Mouse (Mus musculus) hindlimb bud, embryonic 11.5 days (tissue): ENCODE measurements at regions not wholly inside any gene's neighbourhood (a gene's known extent, or its start where the extent isn't known, plus 50 kb on each side); places are given as distances from the start of the nearest gene placed in this dataset.

Experiments used
- DNase-seq: peaks from one replicate; pipeline ENCODE4 v3.0.0-alpha.2; 2012; ENCODE audit warnings: low read depth, low spot score; ENCODE audit errors: extremely low spot score

GRCm38 (mm10) chr9:87784872-87785271, 53.8 kb upstream of the Tbx18 start:
- no peak for DNase-seq

DNA sequence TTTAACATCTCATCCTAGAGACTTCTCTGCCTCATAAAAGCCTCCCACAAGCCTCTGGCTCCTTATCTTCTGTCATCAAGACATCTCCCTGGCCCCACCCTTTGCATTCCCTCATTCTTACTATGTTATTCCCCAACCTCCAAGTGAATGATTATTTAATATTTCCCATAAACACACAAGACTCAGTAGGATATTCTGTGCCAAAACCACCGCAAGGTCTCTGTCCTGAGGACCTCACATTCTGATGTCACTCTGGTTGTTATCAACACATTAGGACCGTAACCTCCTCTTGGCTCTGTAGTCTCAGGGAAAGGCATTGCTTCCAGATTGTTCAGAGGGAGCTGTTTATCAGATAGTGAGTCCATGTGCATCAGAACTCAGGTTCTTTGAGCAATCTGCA, 80.7 kb upstream of the Tbx18 start:
- no peak for DNase-seq

DNA sequence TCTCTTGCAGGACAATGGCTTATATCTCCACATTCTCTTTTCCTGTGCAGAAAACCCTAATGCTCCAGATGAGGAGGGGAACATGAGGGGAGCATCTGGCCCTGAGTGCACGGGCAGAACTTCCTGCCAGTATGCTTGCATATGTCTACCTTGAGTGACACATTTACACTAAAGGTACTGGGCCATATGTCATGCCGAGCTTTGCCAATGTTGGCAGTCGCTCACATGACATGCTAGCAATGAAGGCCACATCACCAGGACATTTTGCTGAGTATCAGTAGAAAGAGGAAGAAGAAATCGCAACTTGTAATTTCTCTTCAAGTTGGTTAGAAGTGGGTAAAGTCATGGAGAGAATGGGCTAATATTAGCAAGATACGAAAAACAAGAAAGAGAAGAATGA, 91.2 kb upstream of the Tbx18 start:
- DNase-seq = no peak

- peak; percentile 82 for DNase-seq
These were observed 93.7 kb upstream of the Tbx18 start for GRCm38 (mm10) chr9:87824691-87825230.

DNA sequence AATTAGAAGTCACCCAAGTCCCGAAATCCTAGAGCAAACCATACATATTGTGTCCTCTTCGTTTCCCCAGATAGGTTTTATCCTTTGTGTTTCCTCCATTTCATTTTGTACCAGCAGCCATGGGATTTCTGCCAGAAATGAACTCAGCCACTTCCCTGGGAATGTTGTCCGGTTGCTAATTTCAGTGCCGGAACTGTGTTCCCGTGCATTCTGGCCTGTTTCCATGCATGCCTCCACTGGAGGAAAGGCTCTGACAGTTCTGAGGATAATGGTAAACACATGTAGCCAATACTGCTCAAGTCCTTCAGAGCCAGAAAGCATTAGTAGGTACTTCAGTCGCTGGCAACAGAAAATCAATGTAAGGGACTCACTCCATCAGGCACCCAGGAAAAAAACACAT, 112.8 kb upstream of the Tbx18 start:
- no peak for DNase-seq

DNA sequence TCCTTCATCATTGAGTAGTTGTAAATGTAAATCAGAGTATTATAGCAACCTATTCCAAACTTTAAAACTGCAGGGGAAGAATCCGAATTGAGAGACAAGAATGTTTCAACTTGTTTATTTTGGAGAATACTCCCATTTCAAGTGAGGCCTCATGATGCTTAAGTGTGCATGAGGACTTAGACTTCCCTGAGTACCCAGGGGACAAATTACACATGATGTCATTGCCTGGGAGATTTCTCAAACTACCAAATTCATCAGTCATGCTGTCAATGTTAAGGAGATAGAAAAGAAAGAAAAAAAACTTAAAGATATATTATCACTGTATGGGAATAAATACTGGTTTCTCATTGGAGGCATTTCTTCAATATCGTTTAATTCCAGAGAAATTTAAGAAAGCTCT, 113.4 kb upstream of the Tbx18 start:
- no peak for DNase-seq

DNA sequence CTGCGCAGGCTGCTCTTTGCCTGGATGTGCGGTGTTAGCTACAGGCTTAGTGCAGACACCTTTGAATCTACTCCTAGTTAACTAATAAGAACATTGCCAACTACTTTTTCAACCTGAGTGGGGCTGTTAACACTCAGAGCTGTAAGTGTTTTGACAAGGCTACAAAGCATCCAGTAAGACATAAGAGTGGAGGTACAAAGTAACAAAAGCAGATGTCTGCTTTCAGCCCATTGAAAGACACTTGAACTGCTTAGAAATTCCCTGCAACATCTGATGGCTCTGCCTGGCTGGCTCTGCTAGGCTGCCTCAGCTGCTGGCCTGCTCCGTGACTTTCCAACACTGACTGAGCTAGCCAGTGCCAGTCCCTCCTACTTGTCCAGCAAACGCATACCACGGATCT, 117.8 kb upstream of the Tbx18 start:
- no peak for DNase-seq

- DNase-seq = no peak
These were observed 119.1 kb upstream of the Tbx18 start for GRCm38 (mm10) chr9:87850133-87850532.

GRCm38 (mm10) chr9:87861588-87861987, 130.5 kb upstream of the Tbx18 start:
- no peak for DNase-seq

- no peak for DNase-seq
These were observed 134.2 kb upstream of the Tbx18 start for GRCm38 (mm10) chr9:87865236-87865635.

- DNase-seq = no peak
These were observed 141.4 kb upstream of the Tbx18 start for GRCm38 (mm10) chr9:87872384-87872905.

- DNase-seq = no peak
These were observed 151.5 kb upstream of the Tbx18 start for GRCm38 (mm10) chr9:87882587-87882986.

GRCm38 (mm10) chr9:87883069-87883468, 152.0 kb upstream of the Tbx18 start:
- DNase-seq = no peak

- no peak for DNase-seq
These were observed 163.0 kb upstream of the Tbx18 start for GRCm38 (mm10) chr9:87894051-87894450.

GRCm38 (mm10) chr9:87894596-87894995, 163.5 kb upstream of the Tbx18 start:
- no peak for DNase-seq

DNA sequence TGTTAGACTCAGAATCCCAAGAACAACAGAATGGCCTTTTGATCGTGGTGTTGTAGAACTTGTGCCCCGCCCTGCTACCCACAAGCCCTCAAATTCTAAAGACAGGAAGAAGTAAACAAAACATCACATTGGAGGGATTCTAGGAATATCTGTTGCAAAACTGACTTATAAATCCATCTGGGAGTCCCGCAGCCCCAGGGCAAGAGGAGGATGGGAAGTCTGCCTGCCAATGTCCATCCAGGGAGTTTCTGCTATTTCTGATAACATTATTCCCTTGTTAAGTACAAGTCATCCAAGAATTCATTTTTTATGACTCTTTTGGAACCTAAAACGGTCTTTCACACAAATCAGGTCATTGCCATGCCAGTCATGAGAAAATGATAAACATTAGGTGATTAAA, 164.5 kb upstream of the Tbx18 start:
- DNase-seq = no peak

DNA sequence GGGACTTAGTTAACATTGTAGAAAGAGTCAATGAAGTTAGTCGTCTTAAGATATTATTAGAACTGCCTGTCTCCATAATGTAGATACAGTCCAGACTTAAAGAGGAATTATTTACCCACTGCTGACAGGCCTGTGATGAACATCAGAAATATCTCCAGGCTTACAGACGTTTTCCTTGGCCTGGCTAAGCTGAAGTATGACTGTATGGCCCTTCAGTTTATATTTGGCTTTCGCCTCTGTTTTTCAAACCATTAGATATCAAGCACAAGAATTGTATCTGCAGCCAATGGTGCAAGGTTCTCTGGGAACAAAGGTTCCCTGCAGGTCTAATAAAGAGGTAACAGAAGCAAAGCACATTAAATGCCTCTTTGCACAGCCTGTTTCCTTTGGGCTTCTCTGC, 166.3 kb upstream of the Tbx18 start:
- DNase-seq = no peak

DNA sequence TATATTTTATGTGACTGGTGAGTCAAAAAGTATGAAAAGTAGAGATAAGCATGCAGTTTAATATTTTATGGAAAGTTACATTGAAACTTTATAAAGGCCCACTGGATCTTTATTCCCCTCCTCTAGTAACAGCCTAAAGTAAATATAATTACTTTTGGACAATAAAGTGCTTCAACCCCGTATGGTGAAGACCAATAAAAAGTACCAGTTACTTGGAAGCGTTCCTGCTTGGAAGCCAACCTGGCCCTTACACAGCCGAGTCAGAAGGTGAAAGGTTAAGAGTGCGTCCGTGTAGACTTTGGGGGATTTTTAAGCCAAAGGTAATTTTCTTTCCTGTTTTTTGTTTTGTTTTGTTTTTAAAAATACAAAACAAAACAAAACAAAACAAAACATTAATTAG, 168.3 kb upstream of the Tbx18 start:
- no peak for DNase-seq

- DNase-seq = no peak
These were observed 168.7 kb upstream of the Tbx18 start for GRCm38 (mm10) chr9:87899800-87900199.

DNA sequence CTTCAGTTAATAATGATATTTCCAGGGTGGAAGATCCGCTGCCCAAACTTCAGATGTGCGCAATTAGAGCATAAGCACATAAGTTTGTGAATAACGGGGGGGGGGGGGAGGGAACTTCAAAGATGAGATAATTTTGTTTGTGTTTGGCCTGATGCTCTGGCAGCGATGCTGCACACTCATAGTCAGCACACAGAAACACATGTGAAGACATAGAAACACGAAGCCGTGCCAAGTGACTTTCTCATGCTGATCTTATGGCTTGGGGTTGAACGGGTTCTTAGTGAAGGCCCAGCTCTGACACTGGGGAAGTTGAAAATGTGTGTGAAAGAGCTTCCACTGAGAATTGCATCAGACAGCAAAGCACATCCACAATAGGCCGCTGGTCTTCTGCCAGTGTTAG, 190.2 kb upstream of the Tbx18 start:
- no peak for DNase-seq

GRCm38 (mm10) chr9:87925151-87925550, 194.1 kb upstream of the Tbx18 start:
- no peak for DNase-seq

DNA sequence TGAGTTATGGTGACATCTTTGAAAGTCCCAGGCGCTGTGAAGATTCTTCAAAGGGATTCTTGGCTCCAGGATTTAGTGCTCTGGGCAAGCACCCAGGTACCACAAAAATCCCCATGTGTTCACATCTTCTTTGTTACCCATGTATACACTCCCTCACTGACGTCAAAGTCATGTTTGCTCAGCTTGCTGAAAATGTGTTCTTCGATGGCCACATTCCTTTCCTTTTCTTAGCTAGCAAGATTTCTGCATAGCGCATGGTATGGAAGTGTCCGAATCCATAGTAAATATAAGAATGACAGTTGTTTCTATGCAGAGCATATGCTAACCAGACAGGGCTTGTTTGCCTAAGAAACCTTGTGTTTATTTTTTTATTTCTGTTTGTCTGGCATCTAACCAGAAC, 202.2 kb upstream of the Tbx18 start:
- no peak for DNase-seq

- DNase-seq = no peak
These were observed 221.4 kb upstream of the Tbx18 start for GRCm38 (mm10) chr9:87952426-87952825.
